Mouse (Mus musculus): ENCODE data around the gene Krt16.

- TF ChIP-seq CTCF (IDR thresholded peaks at IDR 0.05; ENCODE audit: low read depth), result no peak
- TF ChIP-seq EP300 (IDR thresholded peaks at IDR 0.05; ENCODE audit: low read depth), result no peak
Observed at GRCm38 (mm10) chr11:100203448-100203847, 45.3 kb downstream of the Krt16 start.
